Mouse (Mus musculus) forebrain, embryonic 16.5 days (tissue): ENCODE data around the gene Lrig1. TPM values are rescaled to one million over a fixed set of nuclear protein-coding genes. Genes with fewer than 3 reads are reported as not detected.

ENCODE experiments used
- ATAC-seq: fragments of 200-750 bp; cut with Nextera tagmentation; 2 replicates; pipeline ENCODE4 v1.8.0; 2017; ENCODE audit warnings: mild to moderate bottlenecking, moderate library complexity
- H3K27ac ChIP-seq: fragments of 300-500 bp; sonication (generic); 2 replicates; pipeline ENCODE4 v1.5.1; 2014; ENCODE audit warnings: low read length, control low read depth
- H3K27me3 ChIP-seq: fragments of 300-500 bp; sonication (generic); replicated peaks from 2 replicates; pipeline ENCODE4 v1.6.1; 2014; ENCODE audit warnings: low read length; ENCODE audit not compliant: control insufficient read depth, insufficient read depth
- H3K36me3 ChIP-seq: fragments of 300-500 bp; sonication (generic); 2 replicates; pipeline ENCODE4 v1.6.1; 2014; ENCODE audit not compliant: control insufficient read depth, insufficient read depth
- H3K4me1 ChIP-seq: fragments of 300-500 bp; sonication (generic); replicated peaks from 2 replicates; pipeline ENCODE4 v1.6.1; 2014; ENCODE audit warnings: low read length; ENCODE audit not compliant: control insufficient read depth, insufficient read depth
- H3K4me2 ChIP-seq: fragments of 300-500 bp; sonication (generic); 2 replicates; pipeline ENCODE4 v1.6.1; 2014; ENCODE audit warnings: mild to moderate bottlenecking, low read length, control low read depth
- H3K4me3 ChIP-seq: fragments of 300-500 bp; sonication (generic); replicated peaks from 2 replicates; pipeline ENCODE4 v1.5.1; 2014; ENCODE audit warnings: mild to moderate bottlenecking, low read length, control low read depth
- H3K9ac ChIP-seq: fragments of 300-500 bp; sonication (generic); replicated peaks from 2 replicates; pipeline ENCODE4 v1.6.1; 2014; ENCODE audit warnings: low read depth, low read length, control low read depth
- H3K9me3 ChIP-seq: fragments of 300-500 bp; sonication (generic); 2 replicates; pipeline ENCODE4 v1.6.1; 2016; ENCODE audit warnings: low read length; ENCODE audit not compliant: control insufficient read depth
- WGBS: fragments of 180-500 bp; shearing (Covaris S2); extraction: QIAGEN DNeasy Blood & Tissue Kit; methylation state at CpG from one replicate; pipeline ENCODE4 v1.1.7; 2014; 5-methylcytosine and 5-hydroxymethylcytosine counted together
- polyA plus RNA-seq: library from polyadenylated mRNA; unstranded; fragments of >200 nt; fragmentation: Nextera tagmentation; extraction: Ambion mirVana; gene quantifications from 2 replicates; pipeline ENCODE4 v1.2.1, GENCODE M21; 2015

Lrig1 gene
- polyA plus RNA-seq, 1 experiment from 2014 or later = 8.3 TPM

- ATAC-seq = no peak
- no peaks in the 10 kb centered on the region for H3K27me3 ChIP-seq
- no peak overlapping the region for H3K4me3 ChIP-seq
- no peak overlapping the region for H3K9ac ChIP-seq
- H3K36me3 ChIP-seq = no peaks in the 10 kb centered on the region
- peaks cover 7% of the 10 kb centered on the region; the same call in 1 of the 2 replicates for H3K4me1 ChIP-seq
- no peak overlapping the region for H3K4me2 ChIP-seq
- no peak overlapping the region for H3K27ac ChIP-seq
- WGBS = 91% methylated on average over 5 of the region's 5 CpGs
- no peaks in the 10 kb centered on the region for H3K9me3 ChIP-seq
These were observed 75.4 kb downstream of the Lrig1 start for GRCm38 (mm10) chr6:94624543-94624942.

GRCm38 (mm10) chr6:94622983-94623382, 77.0 kb downstream of the Lrig1 start:
- H3K27ac ChIP-seq = no peak overlapping the region
- peak; percentile 78 for ATAC-seq
- no peak overlapping the region for H3K9ac ChIP-seq
- no peaks in the 10 kb centered on the region for H3K27me3 ChIP-seq
- H3K9me3 ChIP-seq = no peaks in the 10 kb centered on the region
- no peak overlapping the region for H3K4me2 ChIP-seq
- H3K4me1 ChIP-seq = peaks cover 4% of the 10 kb centered on the region; the same call in 1 of the 2 replicates
- no peak overlapping the region for H3K4me3 ChIP-seq
- WGBS = 71% methylated on average over 4 of the region's 4 CpGs
- no peaks in the 10 kb centered on the region for H3K36me3 ChIP-seq

GRCm38 (mm10) chr6:94620801-94621301, 79.1 kb downstream of the Lrig1 start:
- Histone ChIP-seq H3K27ac (no peak overlapping the region), H3K9ac (no peak overlapping the region), H3K9me3 (no peaks in the 10 kb centered on the region), H3K4me3 (no peak overlapping the region), H3K4me2 (no peak overlapping the region), H3K36me3 (no peaks in the 10 kb centered on the region), H3K27me3 (no peaks in the 10 kb centered on the region), H3K4me1 (peaks cover 5% of the 10 kb centered on the region)
- WGBS = 88% methylated on average over 9 of the region's 9 CpGs
- no peak for ATAC-seq

- Histone ChIP-seq H3K9ac (no peak overlapping the region), H3K4me2 (no peak overlapping the region), H3K27ac (no peak overlapping the region), H3K27me3 (no peaks in the 10 kb centered on the region), H3K4me3 (no peak overlapping the region), H3K9me3 (no peaks in the 10 kb centered on the region), H3K36me3 (no peaks in the 10 kb centered on the region), H3K4me1 (peaks cover 5% of the 10 kb centered on the region)
- no peak for ATAC-seq
- WGBS = 61% methylated on average over 6 of the region's 6 CpGs
These were observed 79.7 kb downstream of the Lrig1 start for GRCm38 (mm10) chr6:94620287-94620686.

GRCm38 (mm10) chr6:94618671-94619070, 81.3 kb downstream of the Lrig1 start:
- H3K27me3 ChIP-seq = no peaks in the 10 kb centered on the region
- H3K4me2 ChIP-seq = no peak overlapping the region
- no peak overlapping the region for H3K4me3 ChIP-seq
- H3K27ac ChIP-seq = no peak overlapping the region
- H3K9ac ChIP-seq = no peak overlapping the region
- no peaks in the 10 kb centered on the region for H3K9me3 ChIP-seq
- no peaks in the 10 kb centered on the region for H3K36me3 ChIP-seq
- ATAC-seq = no peak
- 85% methylated on average over 5 of the region's 5 CpGs for WGBS
- H3K4me1 ChIP-seq = peaks cover 5% of the 10 kb centered on the region

GRCm38 (mm10) chr6:94615936-94616335, 84.0 kb downstream of the Lrig1 start:
- H3K36me3 ChIP-seq = no peaks in the 10 kb centered on the region; the same call in 1 of the 2 replicates
- no peak for ATAC-seq
- no peak overlapping the region for H3K27ac ChIP-seq
- H3K4me1 ChIP-seq = peaks cover 5% of the 10 kb centered on the region
- no peak overlapping the region for H3K4me2 ChIP-seq
- no peaks in the 10 kb centered on the region for H3K27me3 ChIP-seq
- no peak overlapping the region for H3K4me3 ChIP-seq
- H3K9ac ChIP-seq = no peak overlapping the region
- H3K9me3 ChIP-seq = no peaks in the 10 kb centered on the region
- 84% methylated on average over 4 of the region's 4 CpGs for WGBS

- no peak overlapping the region for H3K4me3 ChIP-seq
- H3K27ac ChIP-seq = no peak overlapping the region
- H3K36me3 ChIP-seq = no peaks in the 10 kb centered on the region; the same call in 1 of the 2 replicates
- no peak overlapping the region for H3K9ac ChIP-seq
- 92% methylated on average over 6 of the region's 6 CpGs for WGBS
- H3K27me3 ChIP-seq = no peaks in the 10 kb centered on the region
- H3K9me3 ChIP-seq = no peaks in the 10 kb centered on the region
- peaks cover 5% of the 10 kb centered on the region for H3K4me1 ChIP-seq
- no peak overlapping the region for H3K4me2 ChIP-seq
- ATAC-seq = no peak
These were observed 85.6 kb downstream of the Lrig1 start for GRCm38 (mm10) chr6:94614346-94614745.

- Histone ChIP-seq H3K4me1 (peaks cover 5% of the 10 kb centered on the region), H3K4me2 (no peak overlapping the region), H3K27ac (no peak overlapping the region), H3K36me3 (no peaks in the 10 kb centered on the region; the same call in 1 of the 2 replicates), H3K9ac (no peak overlapping the region), H3K4me3 (no peak overlapping the region), H3K9me3 (no peaks in the 10 kb centered on the region), H3K27me3 (no peaks in the 10 kb centered on the region)
- ATAC-seq = no peak
- 69% methylated on average over 6 of the region's 6 CpGs for WGBS
These were observed 86.6 kb downstream of the Lrig1 start for GRCm38 (mm10) chr6:94613235-94613895.

- Histone ChIP-seq H3K4me1 (no peaks in the 10 kb centered on the region), H3K36me3 (no peaks in the 10 kb centered on the region), H3K27ac (no peak overlapping the region), H3K27me3 (no peaks in the 10 kb centered on the region), H3K9me3 (no peaks in the 10 kb centered on the region), H3K4me3 (no peak overlapping the region), H3K4me2 (no peak overlapping the region), H3K9ac (no peak overlapping the region)
- ATAC-seq = no peak
- 90% methylated on average over 2 of the region's 2 CpGs for WGBS
These were observed 95.4 kb downstream of the Lrig1 start for GRCm38 (mm10) chr6:94604546-94604945.
